In genomic region chr16:41258145-41259035, GRCm38 (mm10) we compare ENCODE assay signal across 9 mouse cellular contexts.
DNase-seq lines count a peak whose midpoint lies in the region; ATAC-seq lines count a peak whose summit lies in the region.
"Had no signal": no experiment of that assay in that cellular context is flagged by ENCODE, and none has a peak within 500 bp of the region (broad histone marks: within the 10 kb centered on the region; RNA-seq: fewer than 3 reads in every experiment).

No protein-coding gene starts in this region.

- H3K4me1 ChIP-seq in hindbrain, embryonic 10.5 days (replicated peaks): no peaks in the 10 kb centered on the region
- H3K4me1 ChIP-seq in stomach, embryonic 14.5 days (ENCODE audit: control insufficient read depth, insufficient read depth, low read length): no peaks in the 10 kb centered on the region
- H3K4me1 ChIP-seq: limb, embryonic 12.5 days had no signal

- no peak overlapping the region for H3K9ac ChIP-seq in stomach, embryonic 14.5 days (replicated peaks; ENCODE audit: low read depth, low read length)
- H3K9ac ChIP-seq: limb, embryonic 12.5 days had no signal

- H3K4me3 ChIP-seq in hindbrain, embryonic 10.5 days: no peak overlapping the region
- H3K4me3 ChIP-seq in stomach, embryonic 14.5 days (ENCODE audit: low read depth, low read length): no peak overlapping the region
- H3K4me3 ChIP-seq: limb, embryonic 12.5 days had no signal

- H3K27me3 ChIP-seq in hindbrain, embryonic 10.5 days (ENCODE audit: insufficient read depth, poor library complexity, severe bottlenecking): no peaks in the 10 kb centered on the region
- no peaks in the 10 kb centered on the region for H3K27me3 ChIP-seq in stomach, embryonic 14.5 days (ENCODE audit: control insufficient read depth, insufficient read depth, low read length)
- H3K27me3 ChIP-seq: limb, embryonic 12.5 days had no signal

- no peak overlapping the region for H3K27ac ChIP-seq in hindbrain, embryonic 10.5 days
- H3K27ac ChIP-seq in stomach, embryonic 14.5 days (ENCODE audit: low read length): no peak overlapping the region
- H3K27ac ChIP-seq: limb, embryonic 12.5 days had no signal

- WGBS in hindbrain, embryonic 10.5 days: 60% methylated on average over 12 of the region's 12 CpGs
- 53% methylated on average over 12 of the region's 12 CpGs for WGBS in stomach, embryonic 14.5 days

- no peaks in the 10 kb centered on the region for H3K9me3 ChIP-seq in hindbrain, embryonic 10.5 days
- no peaks in the 10 kb centered on the region for H3K9me3 ChIP-seq in stomach, embryonic 14.5 days (ENCODE audit: control insufficient read depth, low read depth, low read length)
- H3K9me3 ChIP-seq: limb, embryonic 12.5 days had no signal

- H3K4me2 ChIP-seq in stomach, embryonic 14.5 days (replicated peaks; ENCODE audit: low read depth, low read length): no peak overlapping the region
- H3K4me2 ChIP-seq: limb, embryonic 12.5 days had no signal

- ATAC-seq in stomach, embryonic 14.5 days (ENCODE audit: insufficient number of reproducible peaks, insufficient read depth, low FRiP score, low read depth): peak; percentile 53; the same call in 1 of the 2 replicates

- intact Hi-C loops in heart, postnatal 25 days (cut with DNase I): loop anchor here (2.0 kb wide), 1 partner anchor 578 kb away; no protein-coding TSS in a partner anchor

- peak; percentile 46 for DNase-seq in heart, adult 11 months
- no peak for DNase-seq in heart, postnatal 25 days (ENCODE audit: low spot score)
- peak; percentile 71 for DNase-seq in adrenal gland, postnatal 14 days
- DNase-seq in embryo, embryonic 9.5 days (ENCODE audit: extremely low spot score): peak; percentile 53
- DNase-seq in hindbrain, embryonic 10.5 days (ENCODE audit: low spot score): peak; percentile 60
- DNase-seq in layer of hippocampus, postnatal 14 days (ENCODE audit: low spot score in 2 of 2): peak; percentile 81 to 89
- peak; percentile 73 for DNase-seq in mesoderm, embryonic 11.5 days (ENCODE audit: low read depth, low spot score)

- H3K36me3 ChIP-seq in hindbrain, embryonic 10.5 days: no peaks in the 10 kb centered on the region
- H3K36me3 ChIP-seq in stomach, embryonic 14.5 days (ENCODE audit: control insufficient read depth, insufficient read depth, low read length): no peaks in the 10 kb centered on the region
- H3K36me3 ChIP-seq: limb, embryonic 12.5 days had no signal
